18 mouse cellular contexts compared by ENCODE assay signal in the genomic region with DNA sequence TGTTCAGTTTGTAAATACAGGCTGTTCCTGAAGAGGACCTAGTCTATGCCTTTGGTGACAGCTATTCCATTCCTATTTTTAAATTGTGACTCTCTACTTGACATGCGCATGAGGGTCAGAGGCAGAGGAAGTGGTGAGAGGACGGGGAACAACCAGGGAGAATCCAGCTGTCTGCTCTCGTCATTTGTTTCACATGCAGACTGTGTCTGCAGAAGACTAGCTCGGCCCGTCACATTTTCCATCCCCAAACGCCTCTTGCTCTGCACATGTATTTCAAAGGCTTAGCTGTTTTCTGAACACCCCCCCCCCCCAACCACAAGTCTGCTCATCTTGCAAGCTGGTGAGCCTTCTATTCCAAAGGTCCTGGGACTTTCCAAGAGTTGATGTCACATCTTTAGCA.
DNase-seq lines count a peak whose midpoint lies in the region; ATAC-seq and TF ChIP-seq lines count a peak whose summit lies in the region.
"Had no signal": no experiment of that assay in that cellular context is flagged by ENCODE, and none has a peak within 500 bp of the region (broad histone marks: within the 10 kb centered on the region; RNA-seq: fewer than 3 reads in every experiment).

No protein-coding gene starts in this region.

- H3K36me3 ChIP-seq in heart, embryonic 10.5 days: no peaks in the 10 kb centered on the region
- no peaks in the 10 kb centered on the region for H3K36me3 ChIP-seq in heart, adult 2 months (ENCODE audit: control insufficient read depth, insufficient read depth, low read length)
- H3K36me3 ChIP-seq: forebrain, embryonic 10.5 days; hindbrain, embryonic 15.5 days; midbrain, embryonic 15.5 days; neural tube, embryonic 13.5 days had no signal

- peak; percentile 90 for ATAC-seq in CD4-positive, CD25-positive, alpha-beta regulatory T cell, adult 4 months
- ATAC-seq in inflammation-experienced regulatory T-cells, adult 6 months: peak; percentile 87
- ATAC-seq: forebrain, embryonic 16.5 days; intestine, embryonic 16.5 days; midbrain, embryonic 15.5 days had no signal

- no peak for TF ChIP-seq CTCF in heart, adult 2 months (IDR thresholded peaks at IDR 0.05)

- no peak overlapping the region for H3K9ac ChIP-seq in heart, adult 2 months (ENCODE audit: low read depth, low read length)
- H3K9ac ChIP-seq: hindbrain, embryonic 15.5 days; midbrain, embryonic 15.5 days; neural tube, embryonic 13.5 days had no signal

- H3K79me2 ChIP-seq in heart, adult 2 months (replicated peaks; ENCODE audit: control insufficient read depth, insufficient read depth, low read length): no peaks in the 10 kb centered on the region

- no peak for TF ChIP-seq POLR2A in heart, adult 2 months (IDR thresholded peaks at IDR 0.05; ENCODE audit: insufficient read depth, low read depth, low read length)

- intact Hi-C loops in heart, adult 2 months (cut with DNase I): no loop called here

- no peak for TF ChIP-seq EP300 in heart, adult 2 months (IDR thresholded peaks at IDR 0.05; ENCODE audit: insufficient read depth, low read depth, low read length)

- no peaks in the 10 kb centered on the region for H3K27me3 ChIP-seq in heart, embryonic 10.5 days (ENCODE audit: insufficient read depth, poor library complexity, severe bottlenecking)
- no peaks in the 10 kb centered on the region for H3K27me3 ChIP-seq in heart, adult 2 months (ENCODE audit: control insufficient read depth, insufficient read depth, low read length)
- H3K27me3 ChIP-seq: hindbrain, embryonic 15.5 days; midbrain, embryonic 15.5 days; neural tube, embryonic 13.5 days had no signal

- H3K27ac ChIP-seq in heart, embryonic 10.5 days: no peak overlapping the region
- no peak overlapping the region for H3K27ac ChIP-seq in heart, adult 2 months
- H3K27ac ChIP-seq: forebrain, embryonic 10.5 days; hindbrain, embryonic 15.5 days; midbrain, embryonic 15.5 days; neural tube, embryonic 13.5 days had no signal

- 63% methylated on average over 6 of the region's 6 CpGs for WGBS in heart, embryonic 10.5 days
- WGBS in heart, adult 2 months: 33% methylated on average over 6 of the region's 6 CpGs

- H3K4me3 ChIP-seq in heart, embryonic 10.5 days: no peak overlapping the region
- no peak overlapping the region for H3K4me3 ChIP-seq in heart, adult 2 months
- H3K4me3 ChIP-seq: forebrain, embryonic 10.5 days; hindbrain, embryonic 15.5 days; midbrain, embryonic 15.5 days; neural tube, embryonic 13.5 days had no signal

- H3K4me1 ChIP-seq in heart, embryonic 10.5 days: no peaks in the 10 kb centered on the region
- H3K4me1 ChIP-seq in heart, adult 2 months (ENCODE audit: control insufficient read depth, insufficient read depth, low read length): no peaks in the 10 kb centered on the region
- H3K4me1 ChIP-seq: forebrain, embryonic 10.5 days; hindbrain, embryonic 15.5 days; midbrain, embryonic 15.5 days; neural tube, embryonic 13.5 days had no signal

- no peaks in the 10 kb centered on the region for H3K9me3 ChIP-seq in heart, embryonic 10.5 days
- H3K9me3 ChIP-seq: hindbrain, embryonic 15.5 days; midbrain, embryonic 15.5 days had no signal

- peak; percentile 42 for DNase-seq in heart, embryonic 10.5 days (ENCODE audit: low spot score)
- DNase-seq in heart, adult 2 months: no peak
- DNase-seq in layer of hippocampus, adult 9-11 months: peak; percentile 6
- DNase-seq in layer of hippocampus, adult 18-20 months (ENCODE audit: low spot score in 2 of 2): no peak
- DNase-seq in left cerebral cortex, adult 18-20 months (ENCODE audit: low spot score in 2 of 2): no peak
- DNase-seq: adrenal gland, postnatal 14 days; cerebellum, adult 8-10 months; gastrocnemius, postnatal 14 days; kidney, adult 9 months; thymus, postnatal 14 days had no signal

Comparison
In these comparisons a context has a peak if more than half of its experiments do, and no peak if none do; other contexts are left out.
1. DNase-seq: peak in heart, embryonic 10.5 days (single experiment) and layer of hippocampus, adult 9-11 months (single experiment); none in heart, adult 2 months (0 of 2), layer of hippocampus, adult 18-20 months (0 of 2) and left cerebral cortex, adult 18-20 months (0 of 2).